Mouse (Mus musculus): ENCODE data around the gene Rtf1. TPM values are rescaled to one million over a fixed set of nuclear protein-coding genes. Genes with fewer than 3 reads are reported as not detected.
A peak's percentile ranks its signal among the peaks of the same experiment; 100 is the strongest.

The Rtf1 gene
- total RNA-seq, 2 experiments from 2014 or later: 57.8 to 62.8 TPM

DNA sequence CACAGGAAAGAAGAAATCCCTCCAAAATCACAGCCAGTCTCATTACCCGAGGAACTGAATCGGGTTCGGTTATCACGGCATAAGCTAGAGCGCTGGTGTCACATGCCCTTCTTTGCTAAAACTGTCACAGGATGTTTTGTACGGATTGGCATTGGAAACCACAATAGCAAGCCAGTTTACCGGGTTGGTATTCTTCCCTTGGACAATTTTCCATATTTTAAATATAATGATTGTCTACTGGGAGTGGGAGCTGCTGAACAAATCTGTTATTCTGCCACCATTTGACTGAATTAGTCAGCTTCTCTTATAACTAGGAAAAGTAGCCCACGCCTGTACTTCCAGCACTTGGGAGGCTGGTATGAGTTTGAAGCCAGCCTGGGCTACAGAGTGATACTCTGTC lies 46.2 kb downstream of the Rtf1 start:
- intact Hi-C loops (cut with DNase I): no loop called here
- no peak for DNase-seq (ENCODE audit: low spot score in 2 of 2)

GRCm38 (mm10) chr2:119727762-119728416 lies 53.0 kb downstream of the Rtf1 start:
- intact Hi-C loops (cut with DNase I): no loop called here
- DNase-seq (ENCODE audit: low spot score in 2 of 2): no peak

DNA sequence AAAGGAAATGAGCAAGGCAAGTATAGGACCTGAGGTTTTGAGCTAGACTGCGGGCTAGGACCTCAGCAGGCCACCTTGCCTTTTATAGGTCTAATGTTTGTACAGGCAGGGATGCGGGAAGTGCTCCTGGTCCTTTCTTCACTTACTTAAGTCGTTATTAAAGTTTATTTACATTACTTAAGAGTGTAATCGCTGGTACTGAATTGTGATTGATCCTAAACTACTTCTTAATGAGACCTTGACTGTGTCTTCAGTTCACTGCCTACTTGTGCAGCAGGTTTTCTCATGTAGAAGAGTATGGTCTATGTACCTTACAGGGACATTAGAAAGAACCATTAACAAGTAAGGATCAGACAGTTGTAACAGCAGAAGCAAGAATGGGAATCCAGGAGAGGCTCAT lies 55.9 kb downstream of the Rtf1 start:
- no peak for DNase-seq (ENCODE audit: low spot score in 2 of 2)
- intact Hi-C loops (cut with DNase I): no loop called here

DNA sequence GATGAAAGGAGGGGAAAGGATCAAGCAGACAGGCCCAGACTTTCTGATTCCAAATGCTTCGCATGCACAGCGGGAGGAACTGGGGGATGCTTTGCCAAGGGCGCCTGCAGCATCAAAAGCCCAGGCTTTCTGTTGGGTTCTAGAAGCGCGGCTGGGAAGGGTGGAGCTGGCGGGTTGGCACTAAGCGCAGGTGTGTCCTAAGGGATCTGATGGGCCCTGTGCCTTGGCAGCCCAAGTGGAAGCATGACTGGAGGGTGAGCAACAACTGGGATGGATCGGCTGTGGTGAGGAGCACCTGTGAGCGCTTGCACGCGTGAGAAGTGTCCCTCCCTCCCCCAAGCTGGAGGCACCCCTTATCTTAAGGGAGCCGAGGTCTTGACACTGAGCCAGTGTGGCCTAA lies 62.3 kb downstream of the Rtf1 start:
- intact Hi-C loops (cut with DNase I): no loop called here
- DNase-seq (ENCODE audit: low spot score in 2 of 2): no peak

DNA sequence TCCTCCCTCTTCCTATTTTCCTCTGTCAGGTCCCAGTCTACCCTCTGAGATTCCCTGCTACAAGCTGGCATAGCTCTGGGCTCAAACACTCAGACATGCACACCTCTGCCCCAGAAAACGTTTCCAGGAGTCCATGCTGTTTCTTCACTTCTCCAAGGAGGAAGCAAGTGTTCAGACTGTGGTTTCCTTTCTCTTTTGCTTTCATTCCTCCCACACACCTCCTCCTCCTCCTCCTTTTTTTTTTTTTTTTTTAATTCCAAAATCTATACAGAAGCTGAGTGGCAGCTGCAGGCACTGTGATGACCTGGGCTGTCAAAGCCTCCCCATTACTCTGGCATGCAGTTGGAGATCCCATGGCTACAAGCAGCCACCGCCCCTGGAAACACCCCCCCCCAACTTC lies 65.7 kb downstream of the Rtf1 start:
- intact Hi-C loops (cut with DNase I): no loop called here
- no peak for DNase-seq (ENCODE audit: low spot score in 2 of 2)

- DNase-seq (ENCODE audit: low spot score in 2 of 2): peak; percentile 49 to 69
- intact Hi-C loops (cut with DNase I): loop anchor here (2.0 kb wide), 1 partner anchor 57 kb away; no protein-coding TSS in a partner anchor
These were observed 66.9 kb downstream of the Rtf1 start, which contains the start of gene Itpka for GRCm38 (mm10) chr2:119741581-119742411. Gene Itpka (plus strand): TSS chr2:119742337.

- intact Hi-C loops (cut with DNase I): loop anchor here (2.0 kb wide), 1 partner anchor 56 kb away; no protein-coding TSS in a partner anchor
- DNase-seq (ENCODE audit: low spot score in 2 of 2): peak; percentile 68 to 72
These were observed 67.8 kb downstream of the Rtf1 start for GRCm38 (mm10) chr2:119742461-119743175.

DNA sequence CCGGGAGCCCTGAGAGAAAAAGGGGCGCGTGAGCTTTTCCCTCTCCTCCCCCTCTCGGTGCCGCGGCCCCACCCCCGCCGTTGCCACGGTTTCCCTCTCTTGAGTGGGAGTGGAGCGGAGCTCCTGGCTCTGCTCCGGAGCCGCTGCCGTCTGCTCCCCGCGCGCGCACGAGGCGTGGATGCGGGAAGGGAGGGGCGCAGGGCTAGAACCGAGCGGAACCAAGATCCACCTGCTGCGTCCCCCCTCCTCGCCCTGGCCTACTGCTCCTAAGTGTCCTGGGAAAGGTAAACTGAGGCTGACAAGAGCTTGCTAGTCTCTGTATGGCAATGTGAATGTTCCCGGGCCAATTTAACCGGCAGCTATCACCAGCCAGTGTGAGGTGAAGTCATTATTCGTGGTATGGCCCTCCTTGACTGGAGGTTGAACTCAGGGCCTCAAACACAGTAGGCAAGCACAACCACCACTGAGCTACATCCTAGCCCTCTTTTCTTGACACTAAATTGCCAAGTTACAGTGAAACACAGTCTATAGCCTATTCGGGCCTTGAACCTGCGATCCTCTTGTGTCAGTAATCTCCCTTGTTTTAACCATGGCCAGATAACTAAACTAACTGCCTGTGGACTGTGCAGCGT lies 68.4 kb downstream of the Rtf1 start:
- intact Hi-C loops (cut with DNase I): loop anchor here (2.0 kb wide), 1 partner anchor 56 kb away; no protein-coding TSS in a partner anchor
- DNase-seq (ENCODE audit: low spot score in 2 of 2): peak; percentile 76 to 86

DNA sequence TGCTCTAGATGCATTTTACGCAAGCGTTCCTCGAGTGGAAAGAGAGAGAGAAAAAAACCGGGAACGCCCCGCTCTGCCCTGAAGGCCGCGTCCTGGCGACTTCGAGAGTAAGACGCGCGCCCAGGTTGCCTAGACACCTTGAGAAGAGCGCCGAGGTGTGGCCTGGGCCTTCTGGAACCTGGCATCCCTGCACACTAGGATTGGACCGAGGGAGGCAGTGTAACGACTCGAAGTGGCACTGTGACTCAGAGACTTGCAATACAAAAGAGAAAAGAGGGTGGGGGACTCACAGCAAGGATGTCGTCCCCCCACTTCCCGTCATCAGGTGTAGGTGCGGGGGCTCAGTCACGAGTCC lies 68.9 kb downstream of the Rtf1 start:
- DNase-seq (ENCODE audit: low spot score in 2 of 2): no peak
- intact Hi-C loops (cut with DNase I): loop anchor here (2.0 kb wide), 1 partner anchor 55 kb away; no protein-coding TSS in a partner anchor

- DNase-seq (ENCODE audit: low spot score in 2 of 2): no peak
- intact Hi-C loops (cut with DNase I): no loop called here
These were observed 69.6 kb downstream of the Rtf1 start for GRCm38 (mm10) chr2:119744163-119745111.

DNA sequence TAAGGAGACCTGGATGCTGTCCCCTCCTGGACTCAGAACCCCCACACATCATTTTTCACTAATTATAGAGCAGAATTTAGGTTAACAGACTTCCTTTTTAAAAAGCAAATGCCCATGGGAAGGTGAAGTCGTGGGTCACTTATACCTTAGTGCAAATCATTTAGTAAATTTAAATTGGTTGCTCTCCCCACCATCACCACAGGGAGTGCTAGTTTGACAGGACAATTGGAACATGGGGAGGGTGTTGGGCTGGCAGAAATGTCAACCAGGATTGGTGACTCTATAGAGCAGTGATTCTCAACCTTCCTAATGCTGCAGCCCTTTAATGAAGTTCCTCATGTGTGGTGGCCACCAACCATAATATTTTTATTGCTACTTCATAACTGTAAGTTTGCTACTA lies 70.4 kb downstream of the Rtf1 start:
- intact Hi-C loops (cut with DNase I): no loop called here
- no peak for DNase-seq (ENCODE audit: low spot score in 2 of 2)

DNA sequence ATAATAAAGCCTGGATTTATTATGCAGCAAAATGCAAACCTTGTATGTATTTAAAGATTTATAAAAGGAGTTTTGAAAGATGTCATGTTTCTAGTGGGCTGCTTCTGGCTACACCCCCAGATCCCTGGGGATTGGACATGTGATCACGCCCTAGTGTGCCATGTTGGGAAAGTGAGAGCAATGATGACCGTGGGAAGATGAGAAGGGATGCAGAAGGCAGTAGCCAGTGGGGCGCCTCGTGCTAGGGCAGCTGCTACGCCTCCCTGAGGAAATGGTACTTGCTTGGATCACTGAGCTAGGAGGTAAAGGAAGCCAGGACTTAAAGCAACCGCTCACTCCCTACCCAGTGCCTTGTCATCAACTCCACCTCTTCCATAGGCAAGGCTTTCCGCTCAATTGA lies 72.7 kb downstream of the Rtf1 start:
- peak; percentile 78 to 86 for DNase-seq (ENCODE audit: low spot score in 2 of 2)
- intact Hi-C loops (cut with DNase I): no loop called here

GRCm38 (mm10) chr2:119749260-119749659 lies 74.4 kb downstream of the Rtf1 start:
- DNase-seq (ENCODE audit: low spot score in 2 of 2): no peak

DNA sequence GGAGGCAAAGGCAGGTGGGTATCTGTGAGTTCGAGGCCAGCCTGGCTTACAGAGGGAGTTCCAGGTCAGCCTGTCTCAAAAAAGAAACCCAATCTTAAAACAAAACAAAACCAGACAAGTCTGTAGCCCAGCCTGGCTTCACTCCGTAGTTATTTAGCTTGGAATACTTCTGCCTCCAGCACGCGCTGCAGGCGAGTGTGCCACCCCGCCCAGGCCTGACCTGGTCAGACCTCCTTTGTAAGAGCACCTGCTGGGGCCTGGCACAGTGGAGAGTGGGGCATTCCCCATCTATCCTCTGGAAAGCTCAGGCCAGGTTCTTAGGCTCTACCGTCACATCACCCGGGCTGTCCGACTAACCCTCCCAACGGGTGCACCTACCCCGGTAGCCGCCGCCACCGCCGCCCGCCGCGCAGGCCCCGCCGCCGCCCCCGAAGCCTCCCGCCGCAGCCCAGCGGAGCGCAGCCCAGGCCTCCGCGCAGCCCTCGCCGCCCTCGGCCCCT lies 82.8 kb downstream of the Rtf1 start:
- DNase-seq (ENCODE audit: low spot score in 2 of 2): no peak
- intact Hi-C loops (cut with DNase I): no loop called here

More at GRCm38 (mm10) chr2:119749260-119749659, 74.4 kb downstream of the Rtf1 start:
- intact Hi-C loops (cut with DNase I): no loop called here

GRCm38 (mm10) chr2:119758101-119758843 lies 83.4 kb downstream of the Rtf1 start:
- intact Hi-C loops (cut with DNase I): no loop called here
- DNase-seq (ENCODE audit: low spot score in 2 of 2): peak in 1 of 2 experiments; percentile 56

DNA sequence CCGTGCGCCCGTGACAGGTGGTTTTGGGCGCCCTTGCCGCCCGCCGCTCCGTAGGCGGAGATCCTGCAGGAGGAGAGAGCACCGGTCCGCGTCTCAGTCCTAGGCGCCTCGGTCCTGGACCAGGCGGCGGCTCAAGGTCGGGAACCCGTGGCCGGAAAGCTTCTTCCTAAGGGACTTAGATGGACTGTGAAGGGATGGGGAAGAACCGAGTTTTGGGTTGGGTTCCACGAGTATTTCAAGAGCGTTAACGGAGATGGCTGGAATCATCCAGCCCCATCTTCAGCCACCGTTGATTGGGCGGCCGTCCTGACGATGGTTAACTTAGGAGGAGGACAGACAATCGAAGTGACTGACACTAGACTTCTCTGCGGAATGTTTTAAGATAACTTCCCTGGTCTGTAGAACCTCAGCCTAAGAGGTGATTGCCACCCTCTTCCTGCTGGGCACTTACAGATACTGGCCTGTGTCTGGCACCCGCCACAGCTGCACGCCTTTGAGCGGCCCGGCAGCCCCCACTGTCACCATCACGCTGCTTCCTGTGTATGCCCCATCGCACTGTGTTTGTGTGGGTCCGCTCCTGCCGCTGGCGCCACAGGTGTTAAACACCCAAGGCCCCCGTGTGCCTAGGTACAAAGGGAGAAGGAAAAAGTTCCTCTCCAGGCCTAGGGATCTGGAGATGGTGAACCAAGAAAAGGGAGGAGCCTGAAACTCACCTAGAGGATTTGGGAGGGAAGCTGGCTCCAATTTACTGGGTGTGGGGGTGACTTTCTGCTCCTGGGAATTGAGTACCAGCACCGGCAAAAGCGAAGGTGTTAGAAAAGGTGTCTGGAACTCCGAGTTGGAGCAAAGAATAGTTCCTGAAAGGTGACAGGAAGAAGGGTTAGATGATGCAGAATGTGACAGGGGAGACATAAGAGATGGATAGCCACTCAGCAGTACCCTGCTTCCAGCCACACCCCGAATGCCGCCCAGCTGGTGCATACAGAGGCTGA lies 84.3 kb downstream of the Rtf1 start:
- intact Hi-C loops (cut with DNase I): no loop called here
- DNase-seq (ENCODE audit: low spot score in 2 of 2): peak in 1 of 2 experiments; percentile 45

- intact Hi-C loops (cut with DNase I): no loop called here
- DNase-seq (ENCODE audit: low spot score in 2 of 2): no peak
These were observed 85.4 kb downstream of the Rtf1 start, which contains the start of gene Ltk for GRCm38 (mm10) chr2:119760251-119760650. Gene Ltk (minus strand): TSS chr2:119760431.

Measured in left cerebral cortex, postnatal 36 days (tissue).